Mouse (Mus musculus) retina, adult 2 months (tissue): ENCODE data around the gene Omt2a.
"Not testable (repeated sequence)": the region's sequence is repeated elsewhere in the genome, so short reads cannot be mapped to it uniquely, and the experiment has no call there.

ENCODE experiments used
- DNase-seq: peaks from one replicate; pipeline ENCODE4 v3.0.0-alpha.2; 2012; ENCODE audit warnings: low read depth, low spot score

The Omt2a gene

DNA sequence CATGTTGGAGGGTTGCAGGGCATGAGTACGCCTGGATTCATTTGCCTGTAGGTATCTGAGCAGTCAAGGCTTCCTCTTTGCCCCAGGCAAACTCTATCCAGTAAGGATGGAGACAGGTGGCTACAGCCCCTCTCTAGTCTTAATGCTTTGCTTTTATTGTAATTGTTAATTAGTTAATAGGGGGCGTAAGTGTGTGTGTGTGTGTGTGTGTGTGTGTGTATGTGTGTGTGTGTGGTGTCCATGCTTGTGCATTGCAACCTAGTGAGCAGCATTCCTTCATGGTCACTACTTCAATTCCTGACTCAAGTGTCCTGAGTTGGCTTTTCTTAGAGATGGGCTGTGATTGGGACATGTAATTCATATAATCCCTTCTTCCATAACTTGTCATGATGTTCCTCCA is at the start of gene Omt2a:
TSS of gene Omt2a (minus strand) at position 101 of the 400 bp plus-strand sequence.
- no peak for DNase-seq

DNA sequence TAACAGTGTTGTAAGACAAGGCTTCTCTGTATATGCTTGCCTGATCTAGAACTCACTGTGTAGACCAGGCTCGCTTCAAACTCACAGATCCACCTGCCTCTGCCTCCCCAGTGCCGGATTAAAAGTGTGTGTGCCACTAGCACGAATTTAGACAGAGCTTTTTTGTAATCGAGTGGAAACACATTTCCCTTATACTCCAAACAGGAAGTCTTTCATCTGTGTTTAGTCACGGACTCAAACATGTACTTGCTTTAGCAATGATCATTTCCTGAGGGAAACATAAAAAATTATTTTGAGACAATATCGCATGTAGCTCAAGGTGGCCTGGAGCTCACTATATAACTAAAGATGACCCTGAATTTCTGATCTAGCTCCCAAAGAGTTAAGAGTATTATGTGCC is 48.8 kb upstream of the Omt2a start:
- no peak for DNase-seq

DNA sequence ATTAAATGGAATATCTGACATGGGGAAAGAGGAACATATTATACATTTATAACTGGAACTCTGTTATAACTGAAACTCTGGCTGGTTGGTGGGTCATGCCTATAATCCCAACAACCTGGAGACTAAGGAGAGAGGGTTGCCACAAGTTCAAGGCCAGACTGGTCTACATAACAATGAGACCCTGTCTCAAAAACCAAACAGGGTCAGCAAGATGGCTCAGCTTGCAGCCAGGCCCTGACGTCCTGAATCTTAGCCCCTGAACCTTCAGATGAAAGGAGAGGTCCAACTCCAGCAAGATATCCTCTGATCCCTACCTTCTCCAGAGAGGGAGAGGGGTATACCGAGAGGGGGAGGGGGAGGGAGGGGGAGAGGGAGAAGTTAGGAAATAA is 45.9 kb upstream of the Omt2a start:
- no peak for DNase-seq

DNA sequence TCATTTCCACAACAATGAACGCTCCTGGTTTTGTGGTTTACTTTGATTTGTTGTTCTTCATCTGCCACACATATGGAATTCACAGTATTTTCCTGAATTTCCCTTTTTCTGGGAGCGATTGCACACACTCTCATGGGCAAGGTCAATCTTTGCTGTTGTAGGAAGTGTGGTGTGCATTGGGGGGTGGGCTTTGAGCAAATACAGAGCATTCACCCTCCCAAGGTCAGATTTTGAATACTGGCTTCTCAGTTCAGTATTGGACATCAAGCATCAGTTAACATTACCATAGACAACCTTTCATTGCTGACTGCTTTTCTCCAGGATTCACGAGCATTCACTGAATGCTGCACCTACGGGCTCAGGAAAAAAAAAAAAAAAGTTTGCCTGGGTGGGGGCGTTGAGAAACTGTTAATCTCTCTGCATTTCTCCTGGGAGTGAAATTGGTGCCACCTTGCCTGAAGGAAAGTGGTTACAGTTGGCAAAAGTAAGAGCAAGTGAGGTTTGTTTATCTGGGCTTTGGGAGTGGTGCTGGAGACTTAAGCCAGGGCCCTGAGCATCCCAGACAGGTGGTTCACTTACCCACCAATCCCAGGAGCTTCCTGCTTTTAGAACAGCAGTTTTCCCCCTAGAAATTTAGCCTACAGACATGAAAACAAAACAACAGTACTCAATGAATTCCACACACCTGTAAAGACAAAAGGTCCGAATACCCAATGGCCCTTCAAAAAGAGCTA is 45.3 kb upstream of the Omt2a start:
- no peak for DNase-seq

DNA sequence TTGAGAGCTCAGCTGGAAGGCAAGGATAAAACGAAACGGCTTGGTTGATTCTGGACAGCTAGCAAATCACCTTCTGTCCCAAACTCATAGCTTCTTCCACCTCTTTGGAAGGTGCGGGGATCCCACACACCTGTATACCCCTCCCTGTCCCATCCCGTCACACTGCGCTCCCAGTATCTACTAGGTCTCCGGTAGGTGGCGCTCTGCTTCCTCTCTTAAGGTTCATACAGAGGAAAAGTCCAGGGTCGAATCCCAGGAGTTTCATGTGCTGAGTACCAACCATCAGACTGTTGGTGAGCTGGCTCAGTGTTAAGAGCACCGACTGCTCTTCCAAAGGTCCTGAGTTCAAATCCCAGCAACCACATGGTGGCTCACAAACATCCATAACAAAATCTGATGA is 43.5 kb upstream of the Omt2a start:
- peak; percentile 23 for DNase-seq

DNA sequence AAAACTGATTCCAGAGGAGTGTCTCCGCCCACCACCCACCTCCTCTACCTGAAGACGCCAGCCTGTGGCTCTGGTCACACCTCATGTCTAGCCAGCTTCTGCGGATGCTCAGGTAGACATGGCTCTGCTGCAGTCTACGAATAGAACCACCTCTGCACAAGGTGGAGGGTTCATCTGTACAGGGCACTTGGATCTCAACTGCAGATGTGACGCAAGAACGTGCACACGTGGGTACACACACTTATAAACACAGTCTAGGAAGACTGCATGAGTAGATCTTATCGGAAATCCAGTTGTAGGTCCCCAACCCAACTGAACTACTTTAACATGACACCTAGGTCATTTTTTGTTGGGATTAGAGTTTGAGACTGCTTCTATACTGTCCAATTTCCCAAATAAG is 41.0 kb upstream of the Omt2a start, which contains the start of gene Gsta2:
TSS of gene Gsta2 (minus strand) at position 178 of the 400 bp plus-strand sequence.
- DNase-seq, result no peak

DNA sequence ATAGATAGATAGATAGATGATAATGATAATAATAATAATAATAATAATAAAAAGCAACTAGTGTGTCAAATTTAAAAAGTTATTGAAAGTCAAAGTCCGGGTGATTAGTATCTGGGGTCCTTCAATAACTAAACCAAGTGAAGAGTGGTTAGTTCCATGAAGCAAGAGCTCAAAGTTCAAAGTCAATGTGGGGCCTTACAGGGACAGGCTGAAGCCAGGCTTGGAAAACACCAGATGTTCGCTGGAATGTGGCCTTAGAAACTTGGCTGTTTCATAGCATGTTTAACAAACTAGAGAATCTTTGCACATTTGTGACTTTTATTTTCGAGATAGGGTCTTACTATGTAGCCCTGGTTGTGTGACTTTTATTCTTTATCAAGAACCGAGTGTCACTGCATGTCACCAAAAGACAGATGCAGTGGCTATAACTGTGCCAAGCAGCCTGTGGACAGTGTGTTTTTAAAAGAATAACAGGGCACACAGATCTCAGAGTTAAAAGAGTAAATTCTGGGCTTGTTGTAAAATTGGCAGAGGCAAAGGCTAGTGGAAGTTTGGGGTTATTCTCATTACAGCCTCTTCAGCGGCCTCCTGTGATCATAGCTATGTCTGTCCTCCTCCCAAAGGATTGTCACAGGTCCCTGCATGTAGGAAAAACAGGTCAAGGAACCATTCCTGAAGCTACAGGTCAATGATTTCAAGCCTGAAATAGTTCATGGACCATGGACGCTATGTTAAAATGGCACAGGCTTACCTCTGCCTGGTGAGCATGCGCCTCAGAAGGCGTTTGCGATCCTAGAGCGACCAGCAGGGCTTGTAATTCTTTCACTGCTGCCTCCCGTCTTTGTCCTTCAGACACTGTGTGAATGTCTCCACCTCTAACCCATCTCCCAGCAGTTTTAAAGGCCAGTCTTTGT is 40.3 kb upstream of the Omt2a start:
- no peak for DNase-seq

DNA sequence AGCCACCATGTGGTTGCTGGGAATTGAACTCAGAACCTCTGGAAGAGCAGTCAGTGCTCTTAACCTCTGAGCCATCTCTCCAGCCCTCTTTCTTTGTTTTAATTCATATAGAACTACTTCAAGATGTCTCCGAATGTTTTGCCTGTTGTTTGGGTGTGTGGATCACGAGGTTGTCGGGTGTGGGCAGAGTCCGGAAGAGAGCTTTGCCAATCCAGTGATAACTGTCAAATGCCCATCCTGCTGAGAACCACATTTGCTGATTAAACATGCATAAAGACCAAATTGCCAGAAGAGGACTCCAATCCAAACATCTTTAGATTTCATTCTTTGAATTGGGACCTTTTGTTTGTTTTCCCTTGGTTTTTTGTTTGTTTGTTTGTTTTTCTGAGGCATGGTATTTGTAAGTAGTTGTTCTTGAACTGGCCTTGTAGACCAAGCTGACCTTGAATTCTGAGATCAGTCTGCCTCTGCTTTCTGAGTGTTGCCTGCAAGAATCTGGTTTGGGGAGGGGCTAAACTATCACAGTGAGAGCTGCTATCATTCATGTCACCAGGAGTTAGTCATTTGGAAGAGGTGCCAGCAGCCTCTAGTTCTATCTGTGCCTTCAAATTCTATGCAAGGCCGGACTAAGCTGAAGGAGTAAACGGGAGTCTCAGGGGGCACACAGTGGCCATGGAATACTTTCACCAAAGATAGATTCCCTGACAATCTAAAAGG is 37.1 kb upstream of the Omt2a start:
- no peak for DNase-seq

DNA sequence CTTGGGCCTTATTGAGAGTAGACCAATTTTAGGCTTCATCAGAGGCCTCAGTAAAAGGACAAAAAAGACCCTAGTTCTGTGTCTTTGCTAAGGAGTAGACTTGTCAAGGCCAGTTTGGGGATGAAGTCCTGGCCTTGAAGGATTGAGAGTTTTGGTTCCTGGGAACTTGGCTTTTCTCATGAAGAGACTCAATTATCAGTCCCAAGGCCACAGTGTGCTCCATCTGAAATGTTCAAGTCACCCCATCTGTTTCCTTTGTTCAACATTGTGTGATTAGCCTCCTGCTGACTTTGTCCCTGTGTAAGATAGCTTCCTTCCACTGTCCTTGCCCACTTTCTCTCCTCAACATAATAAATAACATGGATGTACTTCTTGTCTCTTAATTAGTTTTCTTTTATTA is 35.4 kb upstream of the Omt2a start:
- not testable (repeated sequence) for DNase-seq

DNA sequence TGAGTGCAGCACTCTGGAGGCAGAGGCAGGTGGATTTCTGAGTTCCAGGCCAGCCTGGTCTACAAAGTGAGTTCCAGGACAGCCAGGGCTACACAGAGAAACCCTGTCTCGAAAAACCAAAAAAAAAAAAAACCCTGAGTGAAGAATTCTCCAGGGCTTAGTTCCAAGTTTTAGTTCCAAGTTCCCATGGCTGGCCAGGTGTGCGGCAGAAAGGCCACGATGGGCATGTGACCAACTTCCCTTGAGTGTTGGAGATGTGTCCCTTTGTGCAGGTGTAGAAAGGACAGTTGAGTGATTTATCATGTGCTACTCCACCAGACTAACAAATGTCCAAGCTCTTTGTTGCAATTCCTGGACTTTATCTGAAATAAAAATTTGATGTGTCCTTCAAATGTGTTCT is 34.5 kb upstream of the Omt2a start:
- not testable (repeated sequence) for DNase-seq

DNA sequence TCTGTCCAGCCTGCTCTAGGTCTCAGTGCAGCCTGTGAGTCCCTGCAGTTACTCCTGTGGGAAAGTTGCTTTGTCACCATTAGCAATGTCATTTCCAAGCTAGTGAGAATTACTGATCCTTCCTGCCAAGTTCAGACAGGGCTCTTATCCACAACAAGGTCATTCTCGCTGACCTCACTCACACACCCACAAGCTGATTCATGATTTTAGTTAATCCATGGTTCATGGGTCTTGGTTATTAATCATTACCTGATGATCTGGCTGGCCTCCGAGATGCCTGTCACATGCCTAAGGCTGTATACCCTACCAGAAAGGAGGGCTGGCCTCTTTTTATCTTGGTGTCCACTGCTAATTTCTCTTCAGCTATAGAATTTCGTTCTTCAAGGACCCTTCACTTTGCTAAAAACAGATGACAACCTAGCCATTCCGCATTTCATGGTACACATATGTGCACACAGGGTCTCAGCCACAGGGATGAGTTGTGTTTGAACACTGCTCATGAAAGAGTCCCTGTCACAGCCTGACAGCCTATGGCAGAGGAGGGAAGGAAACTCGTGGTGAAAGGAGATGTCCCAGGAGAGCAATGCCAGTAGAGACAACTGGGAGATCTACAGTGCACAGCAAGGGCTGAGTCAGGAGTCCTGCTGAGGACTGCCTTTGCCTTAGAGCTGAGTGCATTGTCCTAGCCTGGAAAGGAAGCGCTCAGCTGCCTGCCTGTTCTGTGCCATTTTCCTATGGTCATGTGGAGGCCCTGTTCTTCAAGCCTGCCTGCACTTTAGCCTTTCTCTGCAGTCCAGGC is 33.8 kb upstream of the Omt2a start:
- not testable (repeated sequence) for DNase-seq

DNA sequence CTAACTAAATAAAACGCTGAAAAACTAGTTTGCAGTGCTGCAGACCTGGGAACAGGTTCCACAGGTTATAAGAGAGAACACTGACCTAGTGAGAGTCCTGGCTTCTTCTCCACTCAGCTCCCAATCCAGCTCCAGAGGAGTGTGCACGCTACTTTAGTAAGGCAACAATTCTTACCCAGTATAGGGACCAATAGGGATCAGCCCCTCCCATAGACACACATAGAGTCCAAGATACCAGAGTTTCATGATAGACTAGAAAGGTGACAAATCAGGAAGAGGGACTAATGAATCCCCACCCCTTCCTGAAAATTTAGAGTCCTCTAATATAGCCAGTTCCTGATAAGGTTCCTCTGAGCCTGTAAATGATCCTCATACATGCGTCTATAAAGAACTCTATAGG is 32.4 kb upstream of the Omt2a start:
- no peak for DNase-seq

DNA sequence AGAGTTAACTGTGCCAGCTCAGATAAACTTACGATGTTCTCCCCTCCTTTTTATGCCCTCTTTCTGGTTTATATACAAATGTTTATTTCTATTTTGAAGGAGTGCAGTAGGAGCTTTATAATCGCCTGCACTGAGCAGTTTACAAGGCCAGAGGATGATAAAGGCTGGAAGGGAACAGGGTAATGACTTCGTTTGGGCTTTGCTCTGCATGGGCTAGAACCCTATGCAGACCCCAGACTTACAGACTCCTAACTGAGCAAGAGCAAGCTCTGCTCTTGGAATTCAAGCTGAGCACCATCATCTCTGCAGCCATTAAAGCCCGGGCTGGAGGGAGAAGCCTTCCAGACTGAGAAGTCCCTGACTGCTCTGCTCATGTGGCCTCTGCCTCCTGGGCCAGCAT is 30.6 kb upstream of the Omt2a start:
- DNase-seq, result not testable (repeated sequence)

DNA sequence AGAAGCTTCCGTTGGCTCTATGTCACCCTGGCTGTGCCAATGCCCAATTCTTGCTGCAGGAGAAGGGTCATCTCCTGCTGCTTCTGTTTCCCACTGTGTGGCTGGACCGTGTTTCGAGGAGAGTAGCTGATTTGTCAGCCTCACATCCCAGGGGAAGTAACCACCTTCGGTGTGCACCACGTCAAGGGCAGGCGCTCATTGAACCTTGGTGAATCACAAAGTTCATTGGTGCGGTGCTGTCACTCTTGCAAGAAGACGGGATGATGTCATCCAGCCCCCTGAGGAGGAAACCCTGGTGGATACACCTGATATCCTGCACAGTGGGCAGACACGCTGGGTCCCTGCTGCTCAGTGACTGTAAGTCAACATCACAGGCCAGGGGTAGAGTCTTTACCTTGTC is 28.5 kb upstream of the Omt2a start:
- not testable (repeated sequence) for DNase-seq

DNA sequence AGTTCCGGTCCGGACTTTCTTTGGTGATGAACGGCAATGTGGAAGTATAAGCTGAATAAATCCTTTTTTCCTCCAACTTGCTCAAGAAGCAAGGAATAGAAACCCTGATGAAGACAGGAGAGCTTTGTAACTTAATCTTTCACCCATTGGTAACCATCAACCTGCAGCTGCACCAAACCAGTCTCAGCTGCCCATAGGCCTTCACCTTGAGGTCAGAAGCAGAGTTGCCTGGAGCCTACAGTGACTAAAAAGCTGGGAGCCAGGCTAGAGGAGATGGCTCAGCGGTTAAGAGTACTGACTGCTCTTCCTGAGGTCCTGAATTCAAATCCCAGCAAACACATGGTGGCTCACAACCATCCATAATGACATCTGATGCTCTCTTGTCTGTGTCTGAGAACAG is 27.9 kb upstream of the Omt2a start:
- not testable (repeated sequence) for DNase-seq

DNA sequence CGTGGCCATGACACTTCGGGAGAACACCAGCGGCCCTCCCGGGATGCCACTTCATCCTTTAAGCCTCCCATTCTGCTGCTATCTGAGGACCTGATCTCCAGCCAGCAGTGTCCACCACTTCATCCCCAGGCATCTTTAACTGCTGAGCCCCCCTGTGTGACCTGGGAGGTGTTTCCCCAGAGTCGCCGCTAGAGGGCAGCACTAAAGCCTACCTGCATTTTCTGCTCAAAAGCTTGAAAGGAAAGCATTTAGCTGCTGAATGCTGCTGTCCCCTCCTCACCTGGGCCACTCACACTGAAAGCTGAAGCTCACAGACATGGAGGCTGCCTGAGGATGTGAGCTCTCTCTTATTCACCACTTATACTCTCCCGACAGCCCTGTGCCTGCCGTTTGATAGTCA is 25.7 kb upstream of the Omt2a start:
- not testable (repeated sequence) for DNase-seq

DNA sequence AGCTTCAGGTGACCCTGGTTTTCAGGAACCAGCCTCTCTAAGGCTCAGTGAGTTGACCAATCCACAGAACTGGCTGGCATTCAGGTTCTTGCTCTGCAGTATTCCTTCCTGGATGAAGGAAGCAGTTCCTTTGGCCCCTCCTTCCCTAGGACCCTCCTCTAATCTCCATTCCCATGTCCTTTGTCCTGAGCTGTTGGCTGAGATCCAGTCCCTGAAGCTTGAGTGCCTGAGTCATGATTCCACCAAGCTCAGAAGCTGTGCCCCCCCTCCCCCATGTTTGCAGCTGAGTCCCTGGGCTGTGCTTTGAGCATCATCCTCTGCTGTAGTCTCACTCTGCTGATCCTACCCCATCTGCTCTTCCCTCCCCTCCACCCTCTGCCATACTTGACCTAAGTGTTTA is 22.5 kb upstream of the Omt2a start:
- DNase-seq, result not testable (repeated sequence)

DNA sequence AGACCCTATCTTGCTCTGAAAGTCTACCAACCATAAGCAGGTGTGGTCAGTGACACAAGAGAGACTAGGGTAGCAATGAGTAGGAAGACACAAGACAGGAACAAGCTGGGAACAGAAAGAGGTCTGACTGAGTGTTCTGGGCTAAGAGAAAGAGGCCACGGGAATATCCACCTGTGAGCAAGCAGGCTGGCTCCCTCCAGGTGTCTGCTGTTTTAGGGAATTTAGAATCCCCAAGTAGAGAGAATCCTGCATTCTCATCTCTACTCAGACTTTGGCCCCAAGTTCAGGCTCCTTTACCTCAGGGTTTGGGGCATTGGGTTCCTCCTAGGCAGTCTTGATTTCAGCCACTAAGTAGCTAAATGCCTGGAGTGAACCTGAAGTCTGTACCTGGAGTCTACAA is 12.7 kb upstream of the Omt2a start, which contains the start of gene Omt2b:
TSS of gene Omt2b (plus strand) at position 301 of the 400 bp plus-strand sequence.
- not testable (repeated sequence) for DNase-seq

DNA sequence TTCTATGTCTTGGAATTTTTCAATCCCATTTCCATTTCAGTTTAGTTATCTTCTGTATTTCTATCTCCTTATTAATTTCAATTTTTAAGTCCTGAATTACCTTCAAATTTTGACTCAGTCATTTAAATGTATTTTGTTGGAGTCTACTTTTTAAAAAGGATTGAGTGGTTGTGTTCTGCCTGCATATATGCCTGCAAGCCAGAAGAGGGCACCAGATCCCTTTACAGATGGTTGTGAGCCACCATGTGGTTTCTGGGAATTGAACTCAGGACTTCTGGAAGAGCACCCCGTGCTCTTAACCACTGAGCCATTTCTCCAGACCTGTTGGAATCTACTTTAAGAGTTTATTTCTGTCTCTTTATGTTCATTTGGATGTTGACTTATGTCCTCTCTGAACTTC is 4.9 kb upstream of the Omt2a start:
- DNase-seq, result no peak

DNA sequence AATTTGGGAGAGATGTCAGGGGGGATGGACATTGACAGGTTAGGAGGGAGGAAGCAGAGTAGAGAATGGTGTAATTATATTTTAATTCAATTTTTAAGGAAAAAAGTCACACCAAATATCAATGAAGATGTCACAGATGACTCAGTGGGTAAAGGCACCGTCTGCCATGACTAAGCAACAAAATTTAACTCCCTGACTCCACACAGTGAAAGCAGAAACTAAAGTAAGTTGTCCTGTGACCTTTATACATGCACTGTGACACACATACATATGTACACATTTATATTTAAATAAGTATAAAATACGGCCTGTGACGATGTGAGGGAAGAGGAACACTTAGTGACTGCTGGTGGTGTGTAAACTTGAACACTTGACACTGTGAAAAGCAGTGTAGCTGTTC is 6.5 kb downstream of the Omt2a start:
- DNase-seq, result not testable (repeated sequence)

DNA sequence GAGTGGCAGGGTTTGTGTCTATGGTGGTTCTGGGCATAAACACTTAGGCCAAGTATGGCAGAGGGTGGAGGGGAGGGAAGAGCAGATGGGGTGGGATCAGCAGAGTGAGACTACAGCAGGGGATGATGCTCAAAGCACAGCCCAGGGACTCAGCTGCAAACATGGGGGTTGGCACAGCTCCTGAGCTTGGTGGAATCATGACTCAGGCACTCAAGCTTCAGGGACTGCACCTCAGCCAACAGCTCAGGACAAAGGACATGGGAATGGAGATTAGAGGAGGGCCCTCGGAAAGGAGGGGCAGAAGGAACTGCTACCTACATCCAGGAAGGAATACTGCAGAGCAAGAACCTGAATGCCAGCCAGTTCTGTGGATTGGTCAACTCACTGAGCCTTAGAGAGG is 15.5 kb downstream of the Omt2a start:
- DNase-seq, result not testable (repeated sequence)
